Mouse (Mus musculus) heart, adult 8-10 months (tissue): ENCODE results near the gene Rabgap1l. TPM values are rescaled to one million over a fixed set of nuclear protein-coding genes. Genes with fewer than 3 reads are reported as not detected.

Experiments used
- DNase-seq: peaks from one replicate; pipeline ENCODE4 v3.0.0; 2022; ENCODE audit warnings: low spot score
- total RNA-seq, 4 experiments: library from RNA; stranded (reverse); gene quantifications; 2 replicates each; pipeline ENCODE4 v1.2.4; 2022

Gene Rabgap1l
- total RNA-seq, result 10 to 100 TPM; 61.7 to 86.7 (median 68.5) TPM

DNA sequence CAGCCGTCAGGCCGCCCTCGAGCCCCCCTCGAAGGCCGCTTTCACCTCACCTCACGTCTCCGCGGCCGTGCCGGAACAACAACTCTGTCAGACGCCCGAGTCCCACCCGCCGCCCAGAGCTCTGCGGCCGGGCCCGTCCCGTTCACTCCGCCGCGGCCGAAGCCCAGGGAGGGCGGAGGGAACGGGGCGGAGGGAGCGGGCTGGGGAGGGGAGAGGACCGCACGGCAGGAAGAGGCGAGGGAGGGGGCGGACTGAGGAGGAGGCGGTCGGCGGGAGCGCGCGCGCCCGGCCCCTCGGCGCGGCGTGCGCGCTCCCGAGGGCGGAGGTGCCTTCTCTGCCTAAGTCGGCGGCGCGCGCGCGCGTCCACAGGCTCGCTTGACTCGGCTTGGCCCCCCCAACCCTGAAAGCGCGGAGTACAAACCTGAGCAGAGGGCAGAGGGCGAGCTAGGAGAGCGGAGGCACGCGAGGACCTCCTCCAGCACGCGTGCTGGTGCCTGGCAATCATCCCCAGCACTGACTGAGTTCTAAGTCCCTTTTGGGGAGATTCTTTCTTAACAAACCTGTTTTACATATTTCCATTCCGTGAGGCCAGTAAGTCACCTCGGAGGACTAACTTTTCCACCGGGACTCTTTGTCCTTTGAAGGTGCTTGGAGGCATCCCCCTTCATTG, at the start of gene Rabgap1l:
Rabgap1l (minus strand) TSS at position 526 of the 670 bp plus-strand sequence.
- peak; percentile 69 for DNase-seq

DNA sequence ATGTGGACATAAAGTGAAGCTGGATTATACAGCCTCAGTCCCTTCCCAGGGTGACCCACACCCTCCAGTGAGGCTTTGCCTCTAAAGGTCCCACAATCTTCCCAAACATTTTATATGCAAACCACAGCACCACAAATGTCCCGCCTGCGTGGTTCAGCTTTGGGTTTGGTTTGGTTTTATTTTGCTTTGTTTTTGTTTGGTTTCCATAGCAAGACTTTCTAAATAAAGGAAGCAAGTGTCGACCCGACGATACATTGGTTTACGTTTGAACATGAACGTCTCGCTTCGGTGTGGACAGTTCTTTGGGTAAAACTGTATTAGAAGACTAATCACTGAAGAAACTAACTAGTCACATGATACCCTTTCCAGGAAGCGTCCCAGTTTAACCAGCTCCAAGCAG, 49.6 kb upstream of the Rabgap1l start:
- peak; percentile 6 for DNase-seq

DNA sequence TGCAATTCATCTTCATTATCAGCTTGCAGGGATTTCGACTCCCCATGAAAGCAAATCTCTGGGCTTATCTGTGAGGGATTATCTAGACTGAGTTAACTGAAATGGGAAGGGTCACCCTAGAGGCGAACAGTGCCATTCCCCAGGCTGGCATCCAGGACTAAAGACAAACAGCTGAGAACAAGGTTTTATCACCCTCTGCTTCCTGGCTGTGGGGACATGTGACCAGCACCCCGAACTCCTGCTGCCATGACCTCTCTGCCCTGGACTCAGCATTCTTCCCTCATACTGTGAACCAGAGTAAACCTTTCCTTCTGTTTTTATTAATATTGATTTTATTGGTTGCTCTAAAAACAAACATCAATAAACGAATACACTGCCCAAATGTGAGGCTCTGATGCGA, 47.6 kb upstream of the Rabgap1l start:
- DNase-seq, result no peak

DNA sequence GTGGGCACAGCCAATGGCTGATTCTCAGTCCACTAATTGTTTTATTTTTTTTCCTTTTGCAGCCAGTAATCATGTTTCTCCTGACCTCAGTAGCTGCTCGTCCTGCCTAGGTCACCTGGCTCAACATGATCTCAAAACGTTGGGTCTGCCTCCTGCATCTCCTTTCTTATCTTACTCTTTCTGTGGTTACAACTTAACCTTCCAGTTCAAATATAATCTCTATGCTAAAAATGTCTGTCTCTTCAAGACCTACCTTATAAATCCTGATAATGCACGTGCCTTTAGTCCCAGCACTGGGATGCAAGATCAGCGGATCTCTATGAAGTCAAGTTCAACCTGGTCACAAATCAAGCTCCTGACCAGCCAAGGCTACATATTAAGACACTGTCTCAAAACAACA, 46.1 kb upstream of the Rabgap1l start:
- DNase-seq, result no peak

DNA sequence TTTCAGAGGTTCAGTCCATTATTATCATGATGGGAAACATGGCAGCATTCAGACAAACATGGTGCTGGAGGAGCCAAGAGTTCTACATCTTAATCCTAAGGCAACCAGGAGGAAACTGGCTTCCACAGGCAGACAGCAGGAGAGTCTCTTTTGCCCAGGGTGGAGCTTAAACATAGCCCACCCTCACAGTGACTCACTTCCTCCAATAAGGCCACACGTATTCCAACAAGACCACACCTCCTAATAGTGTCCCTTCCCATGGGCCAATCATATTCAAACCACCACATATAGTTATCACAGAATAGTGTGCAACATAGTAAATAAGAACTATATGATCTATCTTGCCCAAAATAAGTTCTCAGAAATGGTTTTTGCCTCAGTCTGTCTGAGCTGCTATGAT, 41.4 kb upstream of the Rabgap1l start:
- DNase-seq, result no peak

DNA sequence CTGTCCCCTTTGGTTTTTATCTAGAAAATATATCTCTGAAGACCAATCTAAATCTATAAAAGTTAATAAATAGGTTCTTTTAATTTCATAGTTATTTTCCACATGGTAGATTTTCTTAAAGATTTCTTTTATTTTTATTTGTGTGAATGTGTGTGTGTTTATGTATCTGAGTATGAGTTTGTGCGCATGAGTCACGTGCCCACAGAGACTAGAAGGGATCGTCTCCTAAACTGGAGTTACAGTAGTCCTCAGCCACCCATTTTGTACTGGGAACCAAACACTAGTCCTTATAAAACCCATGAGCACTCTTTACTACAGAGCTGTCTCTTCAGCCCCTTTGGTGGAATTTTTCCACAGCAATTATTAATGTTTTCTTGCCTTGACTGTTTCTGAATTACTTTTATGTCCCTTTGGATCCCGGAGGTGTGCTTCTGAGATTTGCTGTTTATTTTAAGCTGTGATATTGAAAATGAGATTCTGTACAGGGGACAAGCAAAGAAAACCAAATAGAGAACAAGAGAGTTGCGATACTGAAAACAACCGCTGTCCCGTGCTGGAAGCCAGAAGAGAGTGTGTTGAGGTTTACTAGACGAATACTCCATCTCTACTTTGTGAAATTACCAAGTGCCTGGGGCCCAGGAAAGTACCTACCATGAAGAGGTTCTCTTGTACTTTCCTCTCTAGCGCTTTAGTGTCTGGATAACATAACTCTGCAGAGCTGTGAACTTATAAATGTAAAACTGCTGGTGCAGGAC, 39.4 kb upstream of the Rabgap1l start:
- DNase-seq, result no peak

DNA sequence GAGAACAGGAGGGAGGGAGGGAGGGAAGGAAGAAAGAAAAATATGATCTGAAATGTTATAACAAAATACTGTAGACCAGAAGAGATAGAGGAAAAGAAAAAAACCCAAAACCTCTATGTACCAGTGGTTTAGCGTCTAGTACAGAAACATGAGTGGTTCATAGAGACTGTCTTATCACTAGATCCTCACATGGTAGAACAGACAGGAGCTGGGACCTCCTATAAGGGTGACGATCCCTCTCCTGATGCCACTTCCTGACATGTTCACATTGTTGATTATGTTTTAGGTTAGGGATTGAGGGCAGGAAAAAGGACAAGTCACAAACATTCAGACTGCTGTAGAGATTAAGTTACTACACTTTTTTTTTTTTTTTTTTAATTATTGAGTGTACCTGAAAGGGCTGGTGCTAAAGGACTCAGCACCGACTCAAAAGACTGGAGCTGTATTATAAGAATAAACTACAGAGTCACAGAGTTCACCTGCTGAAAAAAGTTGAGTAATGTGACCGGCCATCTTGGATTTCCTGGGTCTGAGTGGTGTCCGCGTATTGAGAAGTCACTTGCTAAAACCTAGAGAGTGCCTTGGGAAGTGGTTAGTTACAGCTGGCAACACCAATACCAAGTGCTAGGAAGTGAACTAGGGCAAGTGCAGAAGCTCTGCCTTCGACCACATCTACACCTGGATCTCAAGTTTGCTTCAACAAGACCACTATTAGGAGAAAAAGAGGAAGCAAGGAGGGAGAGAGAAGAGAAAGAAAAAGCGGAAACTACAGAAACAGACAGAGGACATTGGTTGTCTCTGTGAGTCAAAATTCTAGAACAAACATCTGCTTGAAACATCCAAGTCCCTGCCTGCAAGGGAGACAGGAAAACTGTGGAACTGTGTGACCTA, 37.8 kb upstream of the Rabgap1l start:
- DNase-seq, result no peak

DNA sequence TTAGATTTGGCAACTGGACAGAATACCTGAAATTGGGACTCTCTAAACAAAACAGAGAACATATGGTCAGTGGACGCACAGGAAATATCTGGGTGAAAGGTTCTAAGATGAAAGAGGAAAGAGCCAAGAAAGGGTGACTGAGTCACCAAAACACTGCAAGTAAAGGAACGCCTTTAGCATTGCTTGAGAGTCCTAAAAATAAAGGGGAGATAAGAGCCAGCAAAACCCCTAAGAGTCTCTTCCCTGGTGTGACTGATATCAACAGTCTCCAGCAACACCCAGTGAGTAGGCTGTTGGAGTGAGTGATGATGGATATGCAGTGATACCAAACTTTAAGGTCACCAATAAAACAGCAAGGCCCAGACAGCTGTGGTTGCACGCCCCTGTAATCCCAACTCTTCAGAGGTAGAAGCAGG, 32.4 kb upstream of the Rabgap1l start:
- no peak for DNase-seq

DNA sequence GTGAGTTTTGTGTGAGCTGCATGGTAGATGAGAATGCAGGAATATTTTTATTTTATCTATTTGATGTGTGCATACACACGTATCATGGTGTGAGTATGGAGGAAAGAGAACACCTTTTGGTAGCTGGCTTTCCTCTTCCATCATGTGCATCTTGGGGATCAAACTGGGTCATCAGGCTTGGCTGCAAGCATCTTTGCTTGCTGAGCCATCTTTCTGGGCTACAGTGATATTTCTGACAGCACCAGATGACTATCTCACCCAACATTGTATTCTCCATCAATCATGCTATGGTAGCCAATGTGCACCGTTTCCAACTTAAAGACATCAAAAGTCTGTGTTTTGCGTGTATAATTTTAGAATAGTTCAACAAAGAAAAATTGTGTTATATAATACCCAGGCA, 30.6 kb upstream of the Rabgap1l start:
- no peak for DNase-seq

DNA sequence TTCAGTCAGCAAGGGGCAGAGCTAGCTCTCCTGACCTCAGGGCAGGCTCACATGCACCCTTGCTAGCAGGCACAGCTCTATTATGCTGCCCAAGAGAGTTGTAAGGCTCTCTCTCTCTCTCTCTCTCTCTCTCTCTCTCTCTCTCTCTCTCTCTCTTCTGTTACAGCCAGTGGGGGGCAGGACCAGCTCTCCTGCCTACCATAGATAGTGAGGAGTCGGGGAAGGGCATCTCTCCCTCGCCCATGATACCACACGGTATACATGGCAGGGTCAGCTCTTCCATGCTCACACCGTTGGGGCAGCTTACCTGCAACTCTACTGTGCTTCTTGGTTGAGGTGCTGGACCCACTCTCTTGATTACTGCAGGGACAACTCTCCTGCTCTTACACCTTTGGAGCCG, 21.2 kb upstream of the Rabgap1l start:
- no peak for DNase-seq

DNA sequence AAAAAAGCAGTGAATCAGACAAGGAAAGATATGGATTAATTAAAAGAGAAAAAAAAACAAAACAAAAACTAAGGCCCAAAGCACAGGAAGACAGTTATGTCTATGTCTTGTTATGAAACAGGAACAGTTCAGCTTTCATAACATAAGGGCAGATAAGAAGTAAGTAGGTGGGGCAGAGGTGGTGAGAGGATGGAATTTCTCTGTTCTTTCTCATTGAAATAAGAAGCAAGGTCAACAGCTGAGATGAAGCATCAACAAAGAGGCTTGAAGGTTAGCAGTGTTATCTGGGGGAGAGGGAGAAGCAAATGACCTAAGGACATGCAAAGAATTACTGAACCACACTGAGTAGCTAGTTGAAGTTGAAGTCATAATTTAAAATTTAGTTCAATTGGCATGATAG, 19.4 kb upstream of the Rabgap1l start:
- DNase-seq, result no peak

DNA sequence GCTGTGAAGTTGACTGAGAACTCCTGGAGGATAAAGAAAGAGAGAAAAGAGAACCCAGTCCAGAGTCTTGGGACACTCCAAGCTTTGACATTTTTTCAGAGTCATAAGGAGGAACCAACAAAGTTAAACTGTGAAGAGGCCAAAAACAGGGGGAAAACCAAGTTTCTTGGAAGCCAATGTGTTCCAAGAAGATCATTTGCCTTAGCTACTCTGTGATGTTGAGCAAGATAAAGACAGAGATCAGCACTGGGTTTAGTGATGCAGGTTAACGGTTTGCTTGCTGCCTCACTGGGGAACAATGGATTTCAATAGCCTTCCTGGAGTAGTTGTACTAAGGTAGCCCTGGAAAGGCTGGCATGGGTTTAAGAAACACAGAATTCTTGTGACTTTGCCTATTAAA, 18.9 kb upstream of the Rabgap1l start:
- DNase-seq, result no peak

DNA sequence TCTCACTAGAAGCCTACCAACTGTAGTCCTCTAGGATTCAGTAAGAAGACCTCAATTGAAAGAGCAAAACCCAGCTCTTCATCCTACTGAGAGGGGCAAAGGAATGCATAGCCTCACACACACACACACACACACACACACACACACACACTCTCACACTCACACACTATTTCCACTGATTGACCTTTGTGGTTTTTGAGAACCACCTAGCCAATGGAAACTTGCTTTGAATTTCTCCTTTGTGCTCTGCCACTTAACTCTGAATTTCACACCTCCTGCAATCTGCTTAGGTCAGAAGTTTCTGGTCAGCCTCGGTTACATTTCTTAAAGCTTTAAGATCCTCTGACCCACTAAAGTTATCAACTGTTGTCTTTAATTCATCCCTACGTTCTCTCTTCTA, 12.3 kb upstream of the Rabgap1l start:
- no peak for DNase-seq

DNA sequence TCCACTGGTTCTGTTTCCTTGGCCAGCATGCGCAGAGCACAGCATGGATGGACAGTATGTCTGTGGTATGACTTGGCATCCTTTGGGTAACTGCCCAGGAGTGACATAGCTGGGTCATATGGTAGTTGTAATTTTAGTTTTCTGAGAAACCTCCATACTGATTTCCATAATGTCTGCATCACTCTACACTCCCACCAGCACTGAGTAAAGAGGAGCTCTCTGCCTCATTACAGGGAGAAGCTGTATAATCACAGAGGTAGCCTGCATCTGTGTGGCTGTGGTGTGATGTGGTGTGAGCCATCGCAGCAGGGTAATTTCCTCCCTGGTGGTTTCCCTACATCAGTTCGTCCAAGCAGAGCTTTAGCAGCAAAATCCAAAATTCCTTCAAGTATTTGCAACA, 7.0 kb upstream of the Rabgap1l start:
- DNase-seq, result no peak

DNA sequence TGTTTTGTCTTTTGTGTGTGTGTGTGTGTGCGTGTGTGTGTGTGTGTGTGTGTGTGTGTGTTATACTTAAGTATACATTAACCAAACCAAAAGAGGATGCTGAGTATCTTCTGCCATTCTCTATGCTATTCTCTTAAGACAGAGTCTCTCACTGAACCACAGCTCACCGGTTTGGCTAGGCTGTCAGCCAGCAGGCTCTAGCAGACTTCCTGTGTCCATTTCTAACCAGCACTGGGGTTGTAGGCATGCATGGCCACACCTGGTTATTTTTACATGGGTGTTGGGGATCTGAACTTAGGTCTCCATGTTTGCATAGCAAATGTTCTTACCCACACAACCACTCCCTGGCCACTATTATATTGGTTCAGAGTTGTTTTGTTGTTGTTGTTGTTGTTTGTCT, 2.0 kb upstream of the Rabgap1l start:
- no peak for DNase-seq

DNA sequence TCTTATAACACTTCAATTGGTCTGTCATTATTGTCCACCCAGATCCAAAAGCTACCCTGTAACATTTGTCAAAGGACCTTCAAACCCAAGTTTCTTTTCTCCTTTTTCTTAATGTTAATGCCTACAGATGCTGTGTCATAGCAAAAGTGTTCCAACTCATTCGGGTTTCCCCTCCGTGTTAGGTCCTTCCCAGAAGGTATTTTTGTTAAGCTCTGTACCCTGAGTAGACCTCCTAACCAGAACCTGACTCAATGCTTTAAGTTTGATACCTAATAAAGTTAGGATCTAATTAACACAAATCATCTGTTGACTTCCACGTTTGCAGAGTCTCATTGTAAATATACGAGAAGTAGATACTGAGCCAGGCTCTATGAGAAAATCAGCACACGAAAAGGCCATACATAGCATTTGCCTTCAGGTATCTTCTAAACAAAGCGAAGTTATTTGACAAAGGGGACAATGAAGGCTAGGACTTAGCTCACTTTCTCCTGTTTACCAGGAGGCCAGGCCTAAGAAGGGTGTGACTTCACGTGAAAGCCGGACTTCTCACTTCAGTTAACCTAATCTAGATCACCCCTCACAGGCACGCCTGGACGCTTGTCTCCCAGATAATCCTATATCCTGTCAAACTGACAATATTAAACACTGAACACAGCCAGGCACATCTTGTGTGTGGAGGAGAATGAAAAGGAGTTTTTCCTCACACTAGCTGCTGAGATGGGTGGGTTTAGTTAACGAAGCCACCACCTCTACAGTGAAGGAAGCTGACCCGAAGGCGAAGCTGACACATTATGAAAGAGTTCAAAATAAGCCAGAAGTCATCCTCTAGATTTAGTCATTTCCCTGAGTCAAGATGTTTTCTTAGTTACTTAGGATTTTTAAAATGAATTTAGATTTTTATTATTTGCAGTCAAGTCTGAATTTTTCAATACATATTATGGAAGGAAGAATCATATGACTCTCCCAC, 1.1 kb upstream of the Rabgap1l start:
- DNase-seq, result no peak

DNA sequence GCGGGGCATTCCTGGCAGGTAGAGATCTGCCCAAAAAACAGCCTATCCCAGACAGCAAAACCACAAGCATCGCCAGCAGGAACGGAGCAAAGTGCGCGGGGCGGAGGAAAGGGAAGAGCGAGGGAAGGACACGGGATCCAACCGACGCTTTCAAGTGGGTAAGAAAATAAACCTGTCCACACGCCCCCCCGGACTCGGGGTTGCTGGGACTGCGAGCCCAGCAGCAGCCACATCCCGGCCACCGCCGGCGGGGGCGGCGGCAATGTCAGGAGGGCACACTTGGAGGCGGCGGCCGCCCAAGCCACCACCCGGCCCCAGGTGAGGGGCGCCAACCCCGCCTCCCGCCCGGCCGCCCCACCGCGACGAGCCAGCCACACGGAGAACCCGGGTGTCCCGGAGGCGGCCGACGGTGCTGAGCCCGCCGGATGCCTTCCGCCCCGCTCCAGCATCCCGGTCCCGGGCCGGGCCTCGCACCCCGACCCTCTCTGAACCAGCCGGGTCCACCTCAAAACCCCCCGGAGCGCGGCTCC, 790 bp downstream of the Rabgap1l start:
- DNase-seq, result no peak

DNA sequence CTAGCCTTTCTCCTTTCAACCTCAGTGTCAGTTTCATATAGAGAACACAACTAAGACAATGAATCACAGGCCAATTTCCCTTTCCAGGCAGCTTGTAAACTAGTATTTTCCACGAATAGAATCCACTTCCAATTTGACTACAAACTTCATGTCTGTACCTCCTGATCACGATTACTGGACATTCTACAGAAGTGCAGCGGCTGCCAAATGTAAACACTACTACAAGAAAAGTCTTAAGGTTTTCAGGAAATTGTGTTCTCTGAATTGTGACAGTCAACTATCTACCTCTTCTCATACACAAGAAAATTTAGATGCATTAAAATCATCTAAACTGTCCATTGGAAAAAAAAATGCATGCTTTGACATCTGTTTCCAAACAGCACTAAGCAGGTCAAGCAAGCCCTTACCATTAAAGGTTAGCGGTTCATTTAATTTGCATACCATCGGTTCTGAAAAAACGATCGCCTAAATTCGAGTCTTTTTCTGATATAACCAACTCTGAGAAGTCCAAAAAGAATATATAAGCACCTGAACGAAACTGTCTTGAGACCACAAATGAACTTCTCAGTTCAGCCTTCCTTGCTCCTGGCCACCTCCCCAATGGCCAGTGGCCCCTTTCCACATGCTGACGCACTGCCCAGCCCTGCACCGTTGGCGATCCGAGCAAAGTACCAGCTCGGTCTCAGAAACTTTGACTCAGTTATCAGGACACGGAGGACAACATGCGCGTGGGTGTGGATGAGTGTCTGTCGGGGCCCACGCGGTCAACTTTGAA, 1.4 kb downstream of the Rabgap1l start:
- peak; percentile 16 for DNase-seq

DNA sequence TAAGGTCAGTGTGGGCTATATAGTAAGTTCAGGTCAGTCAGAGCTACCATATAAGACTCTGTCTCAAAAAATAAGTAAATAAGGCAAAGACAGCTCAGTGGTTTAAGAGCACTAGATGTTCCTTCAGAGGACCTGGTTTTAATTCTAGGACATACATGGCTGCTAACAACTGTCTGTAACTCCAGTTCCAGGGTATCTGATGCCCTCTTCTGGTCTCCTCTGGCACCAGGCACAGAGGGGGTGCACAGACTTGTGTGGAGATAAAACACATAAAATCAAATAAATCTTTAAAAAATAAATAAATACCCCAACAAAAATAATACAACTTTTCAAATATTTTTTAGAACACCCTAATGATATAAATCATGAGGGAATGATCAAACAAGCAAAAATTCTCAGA, 2.4 kb downstream of the Rabgap1l start:
- DNase-seq, result no peak

DNA sequence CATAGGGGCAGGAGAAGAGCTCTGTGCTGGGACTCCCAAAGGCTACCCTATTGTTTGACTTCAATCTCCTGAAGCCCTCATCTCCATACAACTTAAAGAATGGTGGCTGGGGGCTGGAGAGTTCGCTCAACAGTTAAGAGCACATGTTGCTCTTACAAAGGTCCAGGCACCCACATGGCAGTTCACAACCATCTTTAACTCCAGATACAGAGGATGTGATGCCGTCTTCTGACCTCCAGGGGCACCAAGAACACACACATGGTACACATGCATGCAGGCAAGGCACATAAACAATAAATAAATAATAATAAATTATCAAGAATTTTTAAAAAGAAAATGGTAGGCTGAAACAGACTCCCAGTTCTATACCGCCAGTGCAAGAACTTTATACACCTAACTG, 3.1 kb downstream of the Rabgap1l start:
- no peak for DNase-seq
